ENCODE assay signal across 29 mouse cellular contexts in the genomic region with DNA sequence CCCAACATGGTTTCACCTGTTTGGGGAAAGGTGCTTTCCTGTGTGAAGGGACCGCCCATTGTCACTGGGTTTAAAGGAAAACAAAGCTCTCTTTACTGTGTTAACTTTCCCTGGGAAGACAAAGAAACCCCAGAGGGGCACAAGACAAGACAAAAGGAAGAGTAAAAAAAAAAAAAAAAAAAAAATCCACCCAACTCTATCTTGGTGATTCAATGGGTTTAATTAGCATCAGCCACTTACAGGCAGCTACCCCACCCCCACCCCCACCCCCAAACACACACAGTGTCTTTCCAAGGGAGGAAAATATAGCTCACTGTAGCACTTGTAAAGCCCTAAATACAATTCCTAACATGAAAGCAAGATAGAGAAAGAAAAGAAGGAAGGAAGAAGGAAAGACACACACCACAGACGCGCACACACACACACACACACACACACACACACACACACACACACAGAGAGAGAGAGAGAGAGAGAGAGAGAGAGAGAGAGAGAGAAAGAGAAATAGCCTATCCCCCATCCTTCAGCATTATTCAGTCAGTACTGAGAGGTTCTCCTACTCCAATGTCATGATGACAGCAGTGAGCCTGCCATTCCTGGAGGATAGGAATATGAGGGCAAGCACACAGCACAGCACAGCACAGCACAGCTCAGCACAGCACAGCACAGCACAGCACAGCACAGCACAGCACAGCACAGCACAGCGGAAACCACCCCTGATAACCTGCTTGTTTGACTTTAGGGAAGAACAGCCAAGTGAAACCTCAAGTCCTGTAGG.
A peak's percentile ranks its signal among the peaks of the same experiment; 100 is the strongest.
DNase-seq lines count a peak whose midpoint lies in the region; ATAC-seq and TF ChIP-seq lines count a peak whose summit lies in the region.
"Had no signal": no experiment of that assay in that cellular context is flagged by ENCODE, and none has a peak within 500 bp of the region (broad histone marks: within the 10 kb centered on the region; RNA-seq: fewer than 3 reads in every experiment).

No protein-coding gene starts in this region.

- no peaks in the 10 kb centered on the region for H3K9me3 ChIP-seq in ES-E14 (ENCODE audit: control insufficient read depth, insufficient read depth, low read depth, low read length)
- H3K9me3 ChIP-seq in neural tube, embryonic 15.5 days (replicated peaks) = no peaks in the 10 kb centered on the region
- H3K9me3 ChIP-seq: embryonic facial prominence, embryonic 13.5 days; heart, embryonic 12.5 days; limb, embryonic 13.5 days; lung, embryonic 15.5 days; midbrain, embryonic 10.5 days; midbrain, embryonic 15.5 days; stomach, embryonic 15.5 days had no signal

- no peaks in the 10 kb centered on the region for H3K36me3 ChIP-seq in ES-E14 (ENCODE audit: control insufficient read depth, insufficient read depth, low read length, poor library complexity, severe bottlenecking)
- no peaks in the 10 kb centered on the region for H3K36me3 ChIP-seq in neural tube, embryonic 15.5 days
- H3K36me3 ChIP-seq: embryonic facial prominence, embryonic 13.5 days; G1E; heart, embryonic 12.5 days; limb, embryonic 13.5 days; lung, embryonic 15.5 days; midbrain, embryonic 10.5 days; midbrain, embryonic 15.5 days; stomach, embryonic 15.5 days had no signal

- no peaks in the 10 kb centered on the region for H3K27me3 ChIP-seq in neural tube, embryonic 15.5 days (replicated peaks)
- H3K27me3 ChIP-seq: embryonic facial prominence, embryonic 13.5 days; heart, embryonic 12.5 days; limb, embryonic 13.5 days; lung, embryonic 15.5 days; midbrain, embryonic 15.5 days; Patski; stomach, embryonic 15.5 days had no signal

- peak; percentile 31 for DNase-seq in heart, adult 11 months
- DNase-seq in heart, postnatal 25 days (ENCODE audit: low spot score) = no peak
- DNase-seq in ES-E14 (ENCODE audit: low read depth, low spot score) = peak; percentile 30
- peak; percentile 47 for DNase-seq in ZHBTc4 (ENCODE audit: low read depth, low spot score)
- no peak for DNase-seq in T-cell, adult 2 months (ENCODE audit: low spot score)
- DNase-seq in spleen, postnatal 10 days (ENCODE audit: low spot score in 2 of 2) = no peak
- DNase-seq: adrenal gland, adult 2 months; adrenal gland, postnatal 36 days; B cell, adult 2 months; cerebellum, adult 2 months; gastrocnemius, postnatal 36 days; heart, adult 2 months; kidney, adult 8-10 months; kidney, postnatal 4 days; right cerebral cortex, postnatal 14 days had no signal

- no peak overlapping the region for H3K27ac ChIP-seq in ES-E14 (ENCODE audit: insufficient read depth, low read depth, low read length, poor library complexity, severe bottlenecking)
- peak overlapping the region; percentile 33; the same call in 1 of the 2 replicates for H3K27ac ChIP-seq in neural tube, embryonic 15.5 days (replicated peaks)
- H3K27ac ChIP-seq: embryonic facial prominence, embryonic 13.5 days; heart, adult 2 months; kidney, postnatal 0 days; limb, embryonic 13.5 days; lung, embryonic 15.5 days; midbrain, embryonic 10.5 days; midbrain, embryonic 15.5 days; stomach, embryonic 15.5 days had no signal

- 74% methylated on average over 4 of the region's 4 CpGs for WGBS in neural tube, embryonic 15.5 days

- H3K4me1 ChIP-seq in ES-E14 (ENCODE audit: control insufficient read depth in 2 of 2, insufficient read depth in 2 of 2, low read length in 2 of 2, poor library complexity in 1 of 2) = peaks cover 0 to 4% of the 10 kb centered on the region in 2 experiments; a peak in 1 of 4 replicates
- H3K4me1 ChIP-seq in neural tube, embryonic 15.5 days = no peaks in the 10 kb centered on the region
- H3K4me1 ChIP-seq: embryonic facial prominence, embryonic 13.5 days; heart, embryonic 12.5 days; limb, embryonic 13.5 days; lung, embryonic 15.5 days; stomach, embryonic 15.5 days had no signal

- H3K4me3 ChIP-seq in ES-E14 (ENCODE audit: insufficient read depth in 1 of 2, low read depth in 1 of 2, low read length in 2 of 2, poor library complexity in 1 of 2, severe bottlenecking in 1 of 2) = no peak overlapping the region
- no peak overlapping the region for H3K4me3 ChIP-seq in neural tube, embryonic 15.5 days (replicated peaks)
- H3K4me3 ChIP-seq: embryonic facial prominence, embryonic 13.5 days; heart, adult 2 months; heart, embryonic 12.5 days; limb, embryonic 13.5 days; lung, embryonic 15.5 days; midbrain, embryonic 10.5 days; midbrain, embryonic 15.5 days; stomach, embryonic 15.5 days had no signal

- no peak overlapping the region for H3K9ac ChIP-seq in ES-E14 (ENCODE audit: insufficient read depth, low read depth, low read length, poor library complexity, severe bottlenecking)
- no peak overlapping the region for H3K9ac ChIP-seq in neural tube, embryonic 15.5 days (replicated peaks)
- H3K9ac ChIP-seq: embryonic facial prominence, embryonic 13.5 days; heart, embryonic 12.5 days; limb, embryonic 13.5 days; lung, embryonic 15.5 days; midbrain, embryonic 15.5 days; stomach, embryonic 15.5 days had no signal

- ATAC-seq in neural tube, embryonic 15.5 days (ENCODE audit: low FRiP score) = peak; percentile 30; the same call in 1 of the 2 replicates
- ATAC-seq: activated CD4-positive, CD25-positive, alpha-beta regulatory T cell, adult 4 months; intestine, embryonic 16.5 days; midbrain, embryonic 15.5 days; Patski had no signal

- H3K4me2 ChIP-seq in neural tube, embryonic 15.5 days = no peak overlapping the region
- H3K4me2 ChIP-seq: embryonic facial prominence, embryonic 13.5 days; heart, embryonic 12.5 days; limb, embryonic 13.5 days; liver, embryonic 11.5 days; lung, embryonic 15.5 days; midbrain, embryonic 15.5 days; stomach, embryonic 15.5 days had no signal

- in situ Hi-C loops in ES-E14 (cut with MboI; ENCODE audit: low sequenced_read_pairs in 2 of 2, unreplicated experiment in 2 of 2) = no loop called here

- intact Hi-C loops in heart, postnatal 25 days (cut with DNase I) = no loop called here

TF ChIP-seq in ES-E14, 5 proteins besides CTCF, POLR2A, EP300 and RAD21:
- TF ChIP-seq MAFK (IDR thresholded peaks at IDR 0.05; ENCODE audit: insufficient read depth, low read depth, low read length) (no peak), CHD2 (IDR thresholded peaks at IDR 0.05; ENCODE audit: low read depth, low read length) (0 out of 2 replicates have a peak, but pooled peaks have one; percentile 13), ZC3H11A (IDR thresholded peaks at IDR 0.05; ENCODE audit: borderline replicate concordance, low read depth, low read length) (no peak), ZNF384 (IDR thresholded peaks at IDR 0.05; ENCODE audit: low read depth, low read length) (peak; percentile 93)
TF ChIP-seq in ES-E14: peak in this region for 2.

Comparison
In these comparisons a context has a peak if more than half of its experiments do, and no peak if none do; other contexts are left out.
1. DNase-seq: peak in heart, adult 11 months (single experiment), ES-E14 (single experiment) and ZHBTc4 (single experiment); none in heart, postnatal 25 days (single experiment), T-cell, adult 2 months (single experiment) and spleen, postnatal 10 days (0 of 2).